Mouse (Mus musculus): Measurements from ENCODE around the gene Gm17402. TPM values are rescaled to one million over a fixed set of nuclear protein-coding genes. Genes with fewer than 3 reads are reported as not detected.

The Gm17402 gene
- total RNA-seq, 2 experiments from 2014 or later, result not detected

Other genes with a start within 250 kb of the Gm17402 start
- 100 to 1,000 TPM; 334 to 382 TPM for gene Mlf1, start 1.1 kb downstream of the Gm17402 start, total RNA-seq (2021)
- gene Gfm1, start 54.9 kb upstream of the Gm17402 start, total RNA-seq (2021), result 100 to 1,000 TPM; 204 to 214 TPM
- 10 to 100 TPM; 11.2 to 12.8 TPM for gene Lxn, start 88.8 kb upstream of the Gm17402 start, total RNA-seq (2021)
- under 1 TPM; 0.84 to 0.98 TPM for gene Rarres1, start 140.4 kb upstream of the Gm17402 start, total RNA-seq (2021)
- 10 to 100 TPM; 32.3 to 32.6 TPM for gene Mfsd1, start 207.6 kb upstream of the Gm17402 start, total RNA-seq (2021)

Measured in heart, postnatal 14 days (tissue).